Mouse (Mus musculus) megakaryocyte, embryonic 14.5 days (primary cell): ENCODE measurements at regions not wholly inside any gene's neighbourhood (a gene's known extent, or its start where the extent isn't known, plus 50 kb on each side); places are given as distances from the start of the nearest gene placed in this dataset.

Source experiments
- FLI1 ChIP-seq: IDR thresholded peaks from 2 replicates; pipeline ENCODE4 v1.6.1; 2012; ENCODE audit warnings: low read length, inconsistent platforms, mixed read lengths
- GATA1 ChIP-seq: IDR thresholded peaks from 3 replicates; pipeline ENCODE4 v1.6.1; 2012; ENCODE audit warnings: mixed read lengths, low read length, inconsistent platforms, borderline replicate concordance

GRCm38 (mm10) chr6:135569086-135569485 lies 206.7 kb downstream of the Emp1 start:
- TF ChIP-seq GATA1 = no peak
- TF ChIP-seq FLI1 = no peak
